Mouse (Mus musculus) frontal cortex, postnatal 10 days (tissue): Measurements from ENCODE around the gene Stat6.
A peak's percentile ranks its signal among the peaks of the same experiment; 100 is the strongest.

ENCODE experiments used
- DNase-seq, 2 experiments: peaks; one replicate each; pipeline ENCODE4 v3.0.0; 2022; ENCODE audit warnings: low spot score in 2 of 2, mixed read lengths in 1 of 2

Stat6 gene

DNA sequence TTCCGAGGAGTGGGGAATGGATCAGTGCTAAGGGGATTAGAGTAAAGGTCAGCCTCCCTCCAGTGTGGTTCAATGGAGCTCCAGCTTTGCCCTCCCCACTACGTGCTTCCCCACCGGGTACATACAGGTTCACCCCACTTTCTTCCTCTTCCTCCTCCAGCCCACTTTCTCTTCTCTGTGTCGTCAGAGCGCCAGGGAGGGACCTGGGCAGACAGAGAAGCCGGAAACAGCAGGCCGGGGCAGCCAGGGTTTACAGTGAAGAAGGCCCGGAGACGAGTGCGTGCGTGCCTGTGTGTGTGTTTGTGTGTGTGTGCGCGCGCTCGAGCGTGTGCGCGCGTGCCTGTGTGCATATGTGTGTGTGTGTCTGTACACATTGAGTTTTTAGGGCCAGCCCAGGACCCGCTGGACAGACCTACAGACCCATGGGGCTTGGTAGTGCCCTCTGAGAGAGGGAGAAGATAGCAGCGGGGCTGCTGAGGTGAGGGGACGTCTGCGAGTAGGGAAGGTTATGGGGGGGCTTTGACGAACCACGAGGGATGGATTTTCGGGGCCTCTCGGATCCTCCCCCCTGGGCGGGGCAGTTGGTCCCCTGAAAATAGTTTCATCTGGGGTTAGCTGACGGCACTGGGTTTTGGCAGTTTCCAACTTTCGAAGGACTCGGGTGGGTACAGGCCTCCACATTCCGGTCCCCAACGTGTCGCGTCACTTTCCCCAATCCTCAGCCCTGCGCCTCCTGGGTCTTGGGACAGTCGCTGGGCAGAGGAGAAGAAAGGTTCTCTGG is at the start of gene Stat6:
Stat6 (plus strand) TSS at position 215 of the 781 bp plus-strand sequence.
- DNase-seq = peak in 1 of 2 experiments; percentile 42

DNA sequence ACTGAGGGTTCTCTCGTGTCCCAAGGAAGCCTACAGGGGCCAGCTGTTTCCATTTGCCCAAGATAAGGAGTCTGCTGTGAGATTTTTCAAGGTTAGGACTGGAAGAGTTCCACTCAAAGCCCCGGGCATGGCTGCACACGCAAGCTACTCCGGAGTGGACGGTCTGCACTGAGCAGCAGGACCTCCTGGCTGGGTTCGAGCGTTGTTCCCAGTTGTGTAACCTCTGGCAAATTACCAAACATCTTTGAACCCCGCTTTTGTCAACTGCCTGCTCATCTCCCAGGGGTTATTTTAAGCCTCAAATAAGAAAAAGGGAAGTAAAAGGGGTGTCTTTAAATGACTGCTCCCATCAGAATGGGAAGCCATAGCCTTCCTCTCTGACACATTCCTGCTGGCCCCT is 48.4 kb upstream of the Stat6 start:
- DNase-seq = no peak

DNA sequence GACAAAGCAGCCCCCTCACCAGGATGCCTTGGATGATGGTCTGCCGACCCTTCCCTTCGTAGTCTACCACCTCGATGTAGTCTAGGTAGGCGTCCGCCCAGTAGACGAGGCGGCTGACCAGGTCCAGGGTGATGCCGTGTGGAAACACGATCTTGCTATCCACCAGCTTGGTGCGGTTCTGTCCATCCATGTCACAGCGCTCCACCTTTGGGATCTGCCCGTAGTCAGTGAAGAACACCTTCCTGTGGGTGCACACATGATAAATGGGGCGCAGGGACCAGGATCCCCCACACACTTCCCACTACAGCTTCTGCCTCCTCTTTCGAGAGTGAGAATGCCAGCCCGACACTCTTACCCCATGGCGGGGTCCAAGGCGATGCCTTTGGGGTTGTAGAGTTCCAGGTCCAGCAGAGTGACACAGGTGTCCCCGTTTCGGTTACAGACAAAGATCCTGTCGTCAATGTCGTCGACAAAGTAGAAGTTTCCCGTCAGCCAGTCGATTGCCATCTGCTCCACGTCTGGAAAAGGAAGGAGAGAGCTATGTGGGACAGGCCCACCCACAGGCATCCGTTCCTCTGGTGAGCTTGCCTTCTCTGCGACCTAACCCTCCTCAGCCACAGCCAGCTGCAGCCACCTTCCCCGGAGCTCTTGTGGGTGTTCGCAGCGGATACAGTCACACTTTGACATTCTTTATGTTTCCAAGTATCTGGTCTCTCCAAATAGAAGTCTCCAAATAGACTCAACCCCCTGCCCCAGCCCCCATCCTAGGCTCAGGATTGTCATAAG is 47.7 kb upstream of the Stat6 start:
- DNase-seq = no peak

DNA sequence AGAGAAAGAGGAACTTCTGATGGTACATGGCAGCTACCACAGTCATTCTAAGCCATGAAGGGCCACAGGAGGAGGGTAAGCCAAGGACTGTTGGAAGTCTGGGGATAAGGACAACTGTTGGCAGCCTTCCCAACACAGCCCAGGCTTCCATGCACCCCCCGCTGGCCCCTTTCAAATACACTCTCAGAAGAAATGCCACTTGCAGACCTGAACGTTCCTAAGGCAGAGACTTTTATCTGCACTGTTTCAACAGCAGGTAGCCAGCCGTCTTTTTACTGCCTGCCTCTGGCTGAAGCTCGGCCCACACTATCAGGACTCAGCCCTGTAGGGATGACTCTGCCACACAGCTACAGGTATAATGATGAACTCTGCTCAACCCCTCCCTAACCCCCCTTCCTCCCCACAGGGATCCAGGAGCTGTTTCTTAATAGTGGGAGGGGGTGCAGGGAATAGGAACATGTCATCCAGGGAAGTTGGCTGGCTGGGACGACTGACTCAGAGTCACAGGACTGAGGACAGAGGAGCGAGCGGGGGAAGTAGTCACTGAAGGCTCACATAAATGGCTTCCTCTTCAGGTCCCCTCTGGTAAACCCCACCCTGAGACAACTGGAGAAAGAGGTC is 46.4 kb upstream of the Stat6 start:
- no peak for DNase-seq

DNA sequence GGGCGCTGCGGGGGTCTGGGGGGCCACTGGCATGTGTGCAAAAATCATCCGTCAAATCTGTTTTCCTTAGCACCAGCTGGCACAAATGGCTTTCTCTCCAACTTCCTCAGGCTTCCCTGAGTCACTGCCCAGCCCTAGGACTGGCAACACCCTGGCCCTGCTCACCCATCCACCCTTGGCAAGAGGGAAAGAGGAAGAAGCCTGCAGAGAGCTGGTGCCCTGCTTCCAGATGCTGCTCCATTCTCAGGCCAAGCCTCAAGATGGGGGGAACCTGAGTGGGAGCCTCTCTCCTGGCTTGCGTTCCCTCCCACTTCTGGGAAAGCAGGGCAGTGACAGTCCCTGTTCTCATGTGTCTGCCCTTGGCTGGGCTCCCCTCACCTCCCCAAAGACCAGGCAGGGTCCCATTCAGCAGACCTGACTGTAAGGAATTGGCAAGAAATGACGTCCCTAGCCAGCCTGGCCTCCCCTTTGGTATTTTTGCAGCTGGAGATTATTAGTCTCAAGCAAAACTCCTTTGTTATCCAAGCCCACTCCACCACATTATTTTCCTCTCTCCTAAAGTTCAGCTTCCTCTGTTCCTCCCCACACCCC is 45.4 kb upstream of the Stat6 start:
- DNase-seq = no peak

DNA sequence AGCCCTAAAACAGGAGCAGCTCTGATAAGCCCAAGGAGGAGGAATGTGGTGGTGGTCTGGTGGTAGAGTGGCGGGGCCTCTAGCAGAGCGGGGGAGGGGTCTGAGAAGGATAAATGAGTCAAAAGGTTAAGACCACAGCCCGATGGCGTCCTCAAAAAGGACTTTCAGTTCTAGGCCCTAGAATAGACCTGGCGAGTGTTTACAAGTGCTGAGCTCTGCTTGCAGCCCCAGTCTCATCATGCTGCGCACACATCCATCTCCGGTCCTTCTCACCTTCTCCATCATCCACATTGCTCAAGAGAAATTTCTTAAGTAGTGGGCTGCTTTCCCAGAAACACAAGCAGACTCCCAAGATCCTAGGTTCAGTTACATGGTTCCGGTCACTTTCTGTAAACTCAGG is 44.2 kb upstream of the Stat6 start:
- DNase-seq = no peak

DNA sequence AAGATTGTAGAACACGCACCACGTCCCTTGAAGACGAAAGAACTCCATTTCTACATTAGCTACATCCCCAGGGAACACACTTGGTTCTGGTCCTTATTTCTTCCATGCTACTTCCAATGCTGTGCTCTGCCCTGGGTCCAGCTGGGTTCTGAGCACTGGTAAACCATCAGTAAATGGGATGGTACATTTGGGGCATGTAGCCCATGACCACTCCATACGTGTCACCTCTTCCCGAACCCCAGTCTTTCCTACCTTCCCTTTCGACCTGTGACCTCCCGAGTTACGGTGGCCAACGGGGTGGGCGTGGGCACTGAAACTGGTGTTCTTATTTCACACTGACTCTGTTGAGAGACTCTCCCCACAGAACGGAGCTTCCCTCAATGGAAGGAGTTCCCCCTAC is 43.5 kb upstream of the Stat6 start:
- no peak for DNase-seq

DNA sequence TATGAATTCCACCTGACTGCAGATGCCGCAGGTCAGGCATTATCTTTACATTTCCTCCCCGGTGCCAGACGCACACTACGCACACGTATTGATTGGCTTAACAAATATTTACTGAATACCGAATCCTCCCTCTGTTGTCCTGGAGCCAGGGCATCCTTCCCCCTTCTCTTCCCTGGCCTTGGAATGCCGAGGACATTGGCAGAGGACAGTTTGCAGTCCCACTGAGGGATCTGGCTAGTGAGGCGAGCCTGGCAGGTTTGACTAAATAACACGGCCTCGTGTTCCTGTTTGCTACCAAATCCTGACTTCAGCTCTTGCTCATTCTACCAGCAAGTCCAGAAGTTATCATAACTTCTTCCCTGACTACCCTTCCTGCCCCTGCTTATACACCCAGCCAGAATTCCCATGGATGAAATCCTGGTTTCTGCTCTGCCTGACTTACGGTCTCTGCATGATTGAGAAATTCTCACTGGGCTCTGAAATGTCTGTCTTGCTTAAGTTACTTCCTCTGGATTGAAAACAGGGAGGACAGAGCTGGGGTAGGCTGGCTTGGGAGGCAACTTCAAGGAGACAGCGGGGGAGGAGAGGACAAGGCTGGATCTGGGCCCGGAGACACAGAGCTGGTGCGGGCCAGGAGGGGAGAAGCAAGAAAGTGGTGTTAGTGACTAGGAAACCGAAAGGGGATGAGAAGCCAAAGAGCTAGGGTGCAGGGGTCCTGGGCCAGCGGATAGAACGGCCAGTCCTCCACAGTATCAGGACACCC is 42.8 kb upstream of the Stat6 start:
- no peak for DNase-seq

DNA sequence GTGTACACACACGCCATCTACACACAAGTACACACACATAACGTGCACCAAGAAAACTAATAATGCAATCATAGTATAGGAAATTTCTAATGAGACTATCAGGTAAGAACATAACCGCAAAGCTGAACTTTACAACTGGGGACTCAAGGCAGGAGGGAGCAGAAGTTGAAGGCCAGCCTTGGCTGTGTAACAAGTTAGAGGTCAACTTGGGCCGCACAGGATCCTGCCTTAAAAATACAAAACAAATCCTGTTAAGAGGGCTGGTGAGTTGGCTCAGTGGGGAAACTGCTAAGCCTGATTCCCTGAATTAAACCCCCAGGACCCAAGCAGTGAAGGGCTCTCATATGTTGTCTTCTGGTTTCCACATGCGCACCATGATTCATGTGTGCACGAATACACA is 40.6 kb upstream of the Stat6 start:
- no peak for DNase-seq

DNA sequence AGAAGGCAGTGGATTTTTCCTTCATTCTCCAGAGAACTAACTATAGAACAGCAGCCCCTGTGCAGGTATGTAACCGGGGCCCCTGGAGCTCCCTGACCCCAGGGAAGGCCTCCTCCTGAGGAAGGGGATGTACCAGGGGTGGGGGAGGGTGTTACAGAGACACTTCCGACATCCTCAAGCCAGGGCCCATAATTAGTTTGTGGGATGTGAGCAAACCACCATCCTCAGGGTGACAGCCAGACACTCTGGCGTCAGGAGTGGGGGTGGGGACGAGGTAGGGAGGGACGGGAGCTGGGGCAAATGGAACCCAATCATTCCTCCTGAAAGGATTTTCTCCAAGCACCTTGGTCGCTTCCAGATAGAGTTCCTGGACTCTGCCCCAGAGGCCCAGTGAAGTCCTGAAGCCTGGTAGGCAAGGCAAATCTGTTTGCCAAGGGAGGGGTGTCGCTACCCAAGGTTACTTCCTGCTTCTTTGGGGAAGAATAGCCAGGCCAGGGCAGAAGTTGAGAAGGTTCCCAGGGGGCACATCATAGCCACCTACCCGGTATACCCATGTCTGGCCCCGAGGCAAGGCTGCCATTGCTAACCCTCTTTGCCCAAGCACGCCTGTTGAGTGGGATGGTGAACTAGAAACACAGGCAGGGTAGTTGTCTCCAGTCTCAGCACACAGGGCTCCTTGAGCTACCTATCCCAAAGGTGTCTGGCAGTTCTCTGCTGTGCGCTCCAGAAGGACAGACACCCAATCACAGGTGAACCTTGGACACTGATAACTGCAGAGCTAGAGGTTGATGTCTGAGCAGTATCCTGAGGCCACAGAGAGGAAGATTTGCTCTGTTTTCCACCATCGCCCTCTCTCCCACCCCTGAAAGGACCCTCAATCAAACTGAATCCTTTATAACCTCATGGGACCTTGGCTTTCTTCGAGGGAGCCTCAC is 39.1 kb upstream of the Stat6 start:
- DNase-seq = no peak

DNA sequence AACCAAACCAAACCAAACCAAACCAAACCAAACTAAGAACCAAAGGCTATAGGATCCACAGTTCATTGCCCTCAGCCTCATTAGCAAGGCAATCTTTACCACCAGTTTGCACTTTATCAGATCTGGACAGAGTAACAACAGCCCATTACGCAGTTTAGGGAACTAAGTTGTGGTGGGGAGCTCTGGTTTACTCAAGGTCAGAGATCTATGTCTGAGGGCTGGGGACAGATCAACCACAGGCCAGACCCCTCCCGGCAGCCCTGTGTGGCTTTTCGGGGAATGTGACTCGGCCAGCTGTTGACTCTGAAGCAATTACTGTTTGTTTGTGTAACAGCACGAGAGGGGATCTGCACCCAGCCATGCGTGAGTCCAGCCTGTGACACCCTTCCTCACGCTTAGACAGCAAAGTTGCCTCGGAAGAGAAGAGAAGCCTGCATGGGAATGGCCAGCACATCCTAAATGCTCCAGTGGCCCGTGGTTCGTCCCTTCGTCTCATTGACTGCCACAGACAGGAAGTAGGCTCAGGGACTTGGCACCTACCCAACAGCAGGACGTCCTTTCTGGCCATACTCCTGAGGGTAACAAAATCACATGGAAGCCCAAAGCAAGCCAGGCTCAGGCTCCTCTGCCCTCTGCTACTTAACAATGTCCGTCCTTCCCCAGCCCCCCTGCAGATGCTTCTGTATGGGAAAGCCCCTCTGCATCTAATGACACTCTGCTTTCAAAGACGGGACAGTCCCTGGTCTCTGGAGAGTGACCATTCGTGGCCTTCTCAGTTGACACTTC is 38.1 kb upstream of the Stat6 start:
- no peak for DNase-seq

DNA sequence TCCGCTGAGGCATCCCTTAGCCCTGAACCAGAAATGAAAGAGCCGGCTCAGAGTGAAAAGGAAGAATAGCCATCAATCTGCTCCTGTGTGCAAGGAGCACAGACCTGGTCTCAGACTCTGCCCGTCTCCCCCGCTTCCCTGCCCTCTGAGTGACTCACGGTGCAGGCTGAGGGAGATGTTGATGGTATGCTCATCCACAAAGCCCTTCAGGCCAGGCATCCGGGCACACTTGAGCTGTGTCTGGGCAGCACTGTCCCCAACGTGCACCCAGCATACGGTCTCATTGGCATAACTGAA is 37.6 kb upstream of the Stat6 start:
- no peak for DNase-seq

DNA sequence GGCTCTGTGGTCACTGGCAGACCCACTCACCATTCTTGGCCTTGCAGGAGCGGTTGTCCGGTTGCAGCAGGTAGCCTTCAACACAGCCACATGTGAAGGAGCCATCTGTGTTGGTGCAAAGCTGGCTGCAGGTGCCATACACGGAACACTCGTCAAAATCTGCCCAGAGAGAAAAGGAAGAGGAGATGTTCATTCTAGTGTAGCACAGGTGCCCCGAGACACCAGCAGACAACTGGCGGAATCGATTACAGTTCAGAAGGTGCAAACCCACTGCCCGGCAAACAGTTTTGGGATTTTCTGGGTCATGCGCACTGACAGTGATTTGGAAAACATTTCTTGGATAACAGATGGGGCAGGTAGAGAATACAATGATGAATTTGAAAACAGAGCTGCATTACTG is 37.0 kb upstream of the Stat6 start:
- DNase-seq = no peak

DNA sequence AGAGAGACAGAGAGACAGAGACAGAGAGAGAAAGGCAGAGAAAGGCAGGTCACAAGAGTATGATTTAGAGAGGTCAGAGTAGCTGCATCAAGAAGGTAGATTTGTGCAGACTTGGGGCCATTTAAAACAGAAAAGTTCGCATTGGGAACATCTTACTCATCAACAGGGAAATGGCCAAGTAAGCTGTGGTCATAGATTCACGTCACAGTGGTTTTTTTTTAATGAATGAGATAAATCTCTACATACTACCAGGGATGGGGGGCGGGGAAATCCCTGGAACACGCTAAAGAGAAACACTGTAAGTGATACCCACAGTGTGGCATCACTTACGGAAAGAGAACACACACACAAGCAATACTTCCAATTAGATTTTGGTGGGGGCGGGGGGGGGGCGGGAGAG is 35.7 kb upstream of the Stat6 start:
- DNase-seq = no peak

DNA sequence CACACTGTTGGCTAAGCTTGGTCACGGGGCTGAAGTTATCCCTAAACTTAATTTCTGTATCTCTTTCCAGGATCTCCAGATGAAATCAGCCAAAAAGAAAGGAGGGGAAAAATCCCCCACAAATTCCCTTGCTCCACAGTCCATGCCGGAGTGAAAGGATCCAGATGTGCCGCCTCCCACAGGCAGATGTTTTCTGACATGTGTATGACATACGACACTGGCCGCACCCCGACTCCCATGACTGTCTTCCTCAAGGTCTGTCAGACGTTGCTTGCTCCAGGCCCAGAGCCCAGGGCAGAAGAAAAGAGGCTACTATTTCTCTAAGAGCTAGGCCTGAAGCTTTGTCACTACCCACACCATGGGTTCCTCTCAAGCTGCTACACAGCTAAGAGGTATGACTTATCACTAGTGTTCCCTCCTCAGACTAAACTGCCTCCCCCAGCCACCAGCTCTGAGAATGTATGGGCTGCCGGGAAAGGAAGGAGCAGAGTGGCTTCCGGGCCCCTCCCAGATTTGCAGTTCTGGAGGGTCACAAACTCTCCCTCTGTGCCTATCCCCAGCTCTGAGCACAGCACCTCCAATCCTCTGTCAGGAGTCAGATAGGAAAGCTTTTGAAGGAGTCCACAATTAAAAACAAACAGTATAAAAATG is 33.2 kb upstream of the Stat6 start:
- no peak for DNase-seq

DNA sequence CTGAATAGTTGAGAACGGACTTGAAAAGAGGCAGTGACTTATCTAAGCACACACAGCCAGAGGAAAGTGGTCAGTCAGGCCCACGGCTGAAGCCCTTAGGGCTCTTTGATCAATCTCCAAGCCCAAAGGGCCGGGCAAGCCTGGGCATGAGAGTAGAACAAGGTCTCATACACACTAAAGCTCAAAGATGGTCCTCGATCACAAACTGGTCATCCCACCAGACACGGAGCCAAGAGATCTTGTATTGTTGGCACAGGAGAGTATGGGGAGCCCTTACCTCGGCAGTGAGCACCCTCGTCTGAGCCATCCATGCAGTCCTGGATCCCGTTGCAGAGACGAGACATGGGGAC is 32.7 kb upstream of the Stat6 start:
- no peak for DNase-seq

DNA sequence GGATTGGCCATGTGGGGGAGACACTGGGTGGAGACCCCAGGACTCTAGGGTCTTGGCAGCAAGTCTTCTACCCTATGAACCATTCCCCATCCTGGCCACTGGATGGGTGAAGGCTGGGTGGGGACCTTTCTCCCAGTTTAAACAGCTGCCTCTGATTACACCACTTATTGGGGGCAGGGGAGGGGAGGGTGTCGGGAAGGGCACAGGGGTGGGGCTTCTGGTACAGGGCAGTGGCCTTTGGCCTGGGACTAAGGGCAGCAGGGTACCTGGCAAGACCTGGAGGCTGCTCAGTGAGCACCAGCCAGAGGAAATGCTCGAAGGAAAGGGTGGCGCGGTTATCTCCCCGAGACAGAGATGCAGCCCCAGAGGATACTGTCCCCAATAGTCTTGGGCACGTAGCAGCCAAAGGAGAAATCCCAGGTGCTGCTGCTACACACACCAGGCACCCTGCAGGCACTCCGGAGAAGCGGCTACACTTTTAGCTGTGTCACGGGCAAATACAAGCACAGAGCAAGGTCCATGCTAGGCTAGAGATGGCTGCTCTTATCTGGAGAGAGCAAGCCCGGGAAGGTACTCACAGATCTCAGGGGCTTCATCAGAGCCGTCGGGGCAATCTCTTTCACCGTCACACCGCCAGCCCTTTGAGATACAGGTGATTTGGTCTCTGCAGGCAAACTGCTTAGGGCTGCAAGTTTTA is 30.6 kb upstream of the Stat6 start:
- DNase-seq = no peak

DNA sequence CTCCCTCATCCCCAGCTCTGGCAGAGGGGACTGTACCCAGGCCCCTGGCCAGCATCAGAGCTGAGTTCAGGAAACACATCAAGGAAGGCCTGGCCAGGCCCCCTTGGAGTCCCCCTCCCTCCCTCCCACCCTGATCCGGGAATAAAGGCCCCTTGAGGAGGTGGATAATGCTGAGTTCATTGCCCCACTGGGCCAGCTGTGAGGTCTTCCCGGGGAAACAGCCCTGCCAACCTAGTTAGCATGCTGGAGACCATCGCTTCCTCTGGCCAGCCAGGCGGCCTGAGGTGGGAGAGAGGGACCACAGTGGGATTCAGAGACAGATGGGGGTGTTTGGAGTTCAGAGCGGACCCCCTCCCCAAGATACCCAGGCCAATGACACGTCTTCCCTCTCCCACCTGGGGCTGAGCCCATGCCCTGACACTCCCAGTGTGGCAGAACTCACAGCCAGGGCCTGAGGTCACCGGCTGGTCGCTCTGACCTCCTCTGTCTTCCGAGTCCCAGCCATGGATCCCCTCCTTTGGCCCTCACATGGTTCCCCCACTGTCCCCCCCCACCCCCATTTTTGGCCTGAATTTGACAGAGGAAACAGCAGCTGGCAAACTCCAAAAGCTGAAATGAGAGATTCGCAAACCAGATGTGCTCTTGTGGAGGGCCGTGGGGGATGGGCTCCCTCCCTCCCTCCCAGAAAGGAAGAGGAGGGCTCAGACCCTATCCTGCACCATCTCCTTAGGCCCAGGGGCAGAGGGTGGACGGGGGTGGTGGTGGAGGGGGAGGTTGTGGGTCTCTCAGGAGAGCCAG is 28.4 kb upstream of the Stat6 start:
- DNase-seq = no peak
